Mouse (Mus musculus) cerebellum, postnatal 14 days (tissue): ENCODE measurements around the gene Atf1.

ENCODE experiments used
- DNase-seq, 2 experiments: peaks; one replicate each; pipeline ENCODE4 v3.0.0; 2021; ENCODE audit warnings: mixed read lengths in 2 of 2

Atf1 gene

GRCm38 (mm10) chr15:100227663-100228534, at the start of gene Atf1:
TSS of gene Atf1 (plus strand) at chr15:100227819.
- peak; percentile 97 for DNase-seq

DNA sequence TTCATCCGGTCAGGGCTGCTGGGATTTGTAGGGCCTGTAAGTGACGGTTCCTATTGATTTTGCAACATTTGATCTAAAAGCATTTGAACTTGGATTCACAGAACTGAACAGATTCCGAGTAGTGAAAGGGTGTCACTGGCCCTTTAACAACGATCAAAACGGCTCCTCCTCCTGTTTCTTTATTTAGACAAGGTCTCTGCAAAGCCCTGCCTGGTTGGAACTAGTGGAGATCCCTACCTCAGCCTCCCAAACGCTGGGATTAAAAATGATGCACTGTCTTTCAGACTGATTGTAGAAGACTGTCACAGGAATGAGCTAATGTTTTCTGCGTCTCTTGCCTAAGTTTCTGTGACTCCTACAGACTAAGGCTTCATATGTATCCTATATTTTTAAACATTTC, 49.1 kb upstream of the Atf1 start:
- DNase-seq, result no peak

DNA sequence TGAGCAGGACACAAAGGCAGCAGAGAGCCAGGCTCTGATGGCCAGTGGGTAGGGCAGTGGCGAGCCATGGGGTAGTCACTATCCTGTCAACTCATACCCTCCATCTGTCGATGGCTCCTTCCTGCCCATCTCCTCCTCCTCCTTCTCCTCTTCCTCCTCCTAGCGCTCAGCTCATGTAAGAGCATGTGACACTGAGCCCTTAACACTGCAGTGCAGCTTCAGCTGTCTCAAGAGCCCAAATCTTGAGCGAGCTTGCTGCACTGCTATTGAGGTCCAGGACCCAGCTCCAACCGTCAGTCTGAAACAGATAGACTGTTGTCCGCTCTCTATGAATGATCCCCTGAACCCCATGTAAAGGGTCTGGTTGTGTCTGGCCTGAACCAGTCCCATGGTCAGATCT, 47.9 kb upstream of the Atf1 start:
- peak in 1 of 2 experiments; percentile 59 for DNase-seq

GRCm38 (mm10) chr15:100180221-100180620, 47.4 kb upstream of the Atf1 start:
- peak; percentile 90 to 95 for DNase-seq

- no peak for DNase-seq
These were observed 45.8 kb upstream of the Atf1 start for GRCm38 (mm10) chr15:100181841-100182240.

- DNase-seq, result no peak
These were observed 44.9 kb upstream of the Atf1 start for GRCm38 (mm10) chr15:100182526-100183280.

DNA sequence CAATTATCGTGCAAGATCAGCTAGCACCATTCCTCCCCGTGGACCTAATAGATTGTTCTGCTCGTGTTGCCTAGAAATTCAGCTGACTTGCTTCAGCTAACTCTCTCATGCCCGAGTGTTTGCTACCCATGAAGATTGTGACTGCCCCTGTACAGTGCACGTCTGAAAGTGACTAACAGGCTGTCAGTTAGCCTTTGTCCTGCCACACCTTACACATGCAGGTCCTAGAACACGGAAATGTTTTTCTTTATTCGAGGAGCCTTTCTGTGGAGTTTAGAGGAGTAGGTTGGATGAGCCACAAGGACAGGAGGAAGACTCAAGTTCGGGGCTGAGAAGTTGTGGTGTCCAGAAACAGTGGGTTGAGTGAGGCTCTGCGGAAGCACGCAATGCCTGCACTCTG, 44.1 kb upstream of the Atf1 start:
- DNase-seq, result no peak

DNA sequence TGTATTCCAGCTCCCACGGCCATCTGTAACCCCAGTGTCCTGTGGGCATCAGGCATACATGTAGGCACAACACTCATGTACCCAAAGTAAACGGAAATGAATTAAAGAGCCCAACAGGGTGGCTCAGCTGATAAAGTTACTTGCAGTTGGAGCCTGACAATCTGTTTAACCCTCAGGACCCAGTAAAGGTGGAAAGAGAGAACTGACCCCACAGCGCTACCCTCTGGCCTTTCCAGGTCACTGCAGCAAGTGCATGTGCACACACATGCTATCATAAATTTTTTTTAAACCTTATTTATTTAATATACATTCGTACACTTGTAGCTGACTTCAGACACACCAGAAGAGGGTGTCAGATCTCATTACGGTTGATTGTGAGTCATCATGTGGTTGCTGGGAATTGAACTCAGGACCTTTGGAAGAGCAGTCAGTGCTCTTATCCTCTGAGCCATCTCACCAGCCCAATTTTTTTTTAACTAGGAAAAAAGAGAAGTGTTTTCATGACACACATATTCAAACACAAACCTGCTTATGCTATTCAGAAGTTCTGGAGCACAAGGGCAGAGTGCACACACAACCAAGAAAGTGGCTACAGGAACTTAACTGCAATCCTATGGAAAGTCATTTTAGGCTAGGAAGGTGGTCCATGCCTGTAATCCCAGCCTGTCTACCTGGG, 42.7 kb upstream of the Atf1 start:
- peak in 1 of 2 experiments; percentile 70 for DNase-seq

DNA sequence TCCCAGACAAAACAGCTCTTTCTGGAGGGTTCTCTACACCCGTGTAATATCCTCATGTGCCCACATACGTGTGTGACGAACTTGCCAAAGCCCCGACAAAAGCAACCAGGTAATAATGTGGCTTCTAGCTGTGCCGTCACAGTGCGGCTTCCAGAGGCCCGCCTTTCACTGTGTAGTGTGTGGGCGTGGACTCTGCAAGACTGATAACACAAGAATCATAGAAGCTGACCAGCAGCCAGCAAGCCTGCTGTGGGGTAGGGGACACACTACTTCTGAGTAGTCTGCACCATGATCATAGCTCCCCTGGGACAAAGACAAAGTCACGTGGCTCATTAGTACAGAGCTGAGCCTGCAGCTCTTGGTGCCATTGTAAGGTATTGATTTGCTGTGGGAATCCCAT, 41.4 kb upstream of the Atf1 start:
- DNase-seq, result no peak

- DNase-seq, result no peak
These were observed 40.5 kb upstream of the Atf1 start for GRCm38 (mm10) chr15:100186882-100187672.

DNA sequence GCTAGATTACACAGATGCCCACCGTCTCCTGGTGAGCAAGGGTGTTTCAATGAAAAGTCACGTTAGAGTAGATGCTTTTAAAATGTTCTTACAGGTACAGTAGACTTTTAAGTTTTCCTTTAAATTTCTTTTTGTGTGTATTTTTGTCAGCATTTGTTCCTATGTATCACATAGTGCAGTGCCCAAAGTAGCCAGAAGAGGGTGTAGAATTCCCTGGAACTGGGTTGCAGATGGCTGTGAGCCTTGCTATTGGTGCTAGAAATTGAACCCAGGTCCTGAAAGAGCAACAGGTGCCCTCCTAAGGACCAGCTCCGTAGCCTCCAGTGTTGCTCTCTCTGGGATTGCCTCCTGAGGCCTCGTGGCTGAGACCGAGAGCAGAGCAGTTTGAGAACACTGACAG, 39.1 kb upstream of the Atf1 start:
- peak in 1 of 2 experiments; percentile 50 for DNase-seq

DNA sequence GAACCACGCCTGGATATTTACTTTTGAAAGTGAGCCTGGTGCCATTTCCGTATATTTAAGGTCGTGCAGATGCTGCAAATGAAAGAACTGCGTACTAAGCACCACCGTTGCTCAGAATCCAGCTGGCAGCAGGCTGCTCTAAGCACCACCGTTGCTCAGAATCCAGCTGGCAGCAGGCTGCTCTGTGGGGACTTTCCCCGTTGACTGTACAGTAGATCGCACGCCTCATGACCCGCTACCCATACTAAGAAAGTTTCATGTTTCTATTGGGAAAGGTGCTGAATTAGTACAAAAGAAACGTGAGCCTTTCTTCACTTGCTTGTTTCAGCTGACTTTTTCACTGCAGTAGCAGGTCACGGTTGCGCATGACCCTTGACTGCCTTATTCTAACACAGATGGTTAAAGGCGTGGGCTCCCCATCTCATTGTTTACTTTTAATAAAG, 38.6 kb upstream of the Atf1 start:
- DNase-seq, result no peak

DNA sequence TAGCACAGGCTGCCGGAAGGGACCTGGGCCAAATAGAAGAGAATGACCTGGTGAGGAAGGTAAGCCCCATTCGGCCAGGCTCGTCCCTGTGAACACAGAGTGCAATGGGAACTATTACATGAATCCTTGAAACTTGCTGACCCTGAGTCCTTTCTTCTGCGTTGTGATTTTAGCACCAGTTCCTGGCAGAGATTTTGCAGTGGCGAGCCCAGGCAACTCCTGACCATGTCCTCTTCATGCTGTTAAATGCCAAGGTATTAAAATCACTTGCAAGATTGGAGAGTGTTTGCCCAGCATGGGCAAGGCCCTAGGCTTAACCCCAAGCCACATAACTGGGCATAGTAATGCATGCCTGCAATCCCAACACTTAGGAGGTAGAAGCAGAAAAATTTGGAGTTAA, 37.5 kb upstream of the Atf1 start:
- DNase-seq, result no peak

- peak; percentile 90 to 92 for DNase-seq
These were observed 28.5 kb upstream of the Atf1 start for GRCm38 (mm10) chr15:100198983-100199745.

- DNase-seq, result peak; percentile 88 to 91
These were observed 27.8 kb upstream of the Atf1 start for GRCm38 (mm10) chr15:100199790-100200189.

- no peak for DNase-seq
These were observed 25.8 kb upstream of the Atf1 start for GRCm38 (mm10) chr15:100201806-100202205.

DNA sequence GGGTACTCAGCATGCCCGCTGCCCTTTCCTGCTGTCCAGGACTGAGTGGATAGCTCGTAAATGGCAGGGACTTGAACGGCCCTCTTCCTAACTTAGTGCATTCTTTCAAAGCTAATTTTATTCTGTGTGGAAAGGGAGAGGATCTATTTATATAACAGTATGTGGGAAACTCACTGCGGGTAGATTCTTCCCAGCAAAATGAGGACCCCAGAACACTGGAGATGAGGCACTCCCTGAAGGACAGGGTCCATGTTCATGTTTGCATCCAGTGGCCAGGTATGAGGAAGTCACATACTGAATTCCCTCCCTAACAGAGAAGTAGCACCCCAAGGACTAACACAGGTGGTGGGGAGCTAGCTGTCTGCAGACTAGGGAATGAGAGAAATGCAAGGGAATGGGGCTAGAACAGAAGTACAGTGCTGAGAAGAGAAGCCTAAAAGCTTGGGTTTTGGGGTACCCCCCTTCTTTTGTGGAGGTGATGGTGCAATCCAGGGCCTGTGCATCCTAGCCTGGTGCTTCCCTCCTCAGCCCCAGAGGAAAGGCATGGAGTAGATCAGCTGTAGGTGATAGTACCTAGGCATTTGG, 25.1 kb upstream of the Atf1 start:
- no peak for DNase-seq

GRCm38 (mm10) chr15:100204574-100204973, 23.0 kb upstream of the Atf1 start:
- no peak for DNase-seq

- peak; percentile 44 to 62 for DNase-seq
These were observed 17.6 kb upstream of the Atf1 start for GRCm38 (mm10) chr15:100210013-100210412.

- no peak for DNase-seq
These were observed 14.3 kb upstream of the Atf1 start for GRCm38 (mm10) chr15:100213339-100213738.

- no peak for DNase-seq
These were observed 12.5 kb upstream of the Atf1 start for GRCm38 (mm10) chr15:100215092-100215491.
